Mouse (Mus musculus): ENCODE data around the gene Emc10.
A peak's percentile ranks its signal among the peaks of the same experiment; 100 is the strongest.

The Emc10 gene

DNA sequence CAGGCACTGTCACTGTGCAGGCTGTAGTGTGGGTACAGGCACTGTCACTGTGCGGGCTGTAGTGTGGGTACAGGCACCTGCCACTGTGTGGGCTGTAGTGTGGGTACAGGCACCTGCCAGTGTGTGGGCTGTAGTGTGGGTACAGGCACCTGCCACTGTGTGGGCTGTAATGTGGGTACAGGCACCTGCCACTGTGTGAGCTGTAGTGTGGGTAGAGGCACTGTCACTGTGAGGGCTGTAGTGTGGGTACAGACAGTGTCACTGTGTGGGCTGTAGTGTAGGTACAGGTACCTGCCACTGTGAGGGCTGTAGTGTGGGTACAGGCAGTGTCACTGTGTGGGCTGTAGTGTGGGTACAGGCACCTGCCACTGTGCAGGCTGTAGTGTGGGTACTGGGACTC, 12.2 kb downstream of the Emc10 start:
- DNase-seq: peak; percentile 2

DNA sequence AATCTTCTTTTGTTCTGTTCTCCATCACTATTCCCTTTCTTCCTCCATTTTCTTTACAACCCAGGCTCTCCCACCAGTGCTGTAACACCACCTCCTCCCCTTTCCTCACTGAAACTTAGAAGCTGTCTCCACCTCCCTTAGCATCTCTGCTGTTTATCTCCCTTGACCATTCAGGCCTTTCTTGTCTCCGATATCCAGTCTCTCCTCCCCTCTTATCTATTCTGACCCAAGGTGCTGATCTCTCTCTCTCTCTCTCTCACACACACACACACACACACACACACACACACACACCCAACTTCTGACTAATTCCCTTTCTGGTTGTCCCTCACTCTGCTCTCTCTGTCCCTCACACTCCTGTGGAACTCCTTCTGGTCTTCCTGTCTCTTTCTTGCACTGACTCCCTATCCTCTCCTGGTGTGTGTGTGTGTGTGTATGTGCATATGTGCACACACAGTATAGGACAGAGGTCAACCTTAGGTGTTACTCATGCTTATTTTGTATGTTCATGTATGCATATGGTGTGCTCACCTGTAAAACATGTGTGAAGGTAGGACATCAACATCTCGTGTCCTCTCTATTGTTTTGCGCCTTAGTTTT, 13.4 kb downstream of the Emc10 start:
- no peak for DNase-seq

DNA sequence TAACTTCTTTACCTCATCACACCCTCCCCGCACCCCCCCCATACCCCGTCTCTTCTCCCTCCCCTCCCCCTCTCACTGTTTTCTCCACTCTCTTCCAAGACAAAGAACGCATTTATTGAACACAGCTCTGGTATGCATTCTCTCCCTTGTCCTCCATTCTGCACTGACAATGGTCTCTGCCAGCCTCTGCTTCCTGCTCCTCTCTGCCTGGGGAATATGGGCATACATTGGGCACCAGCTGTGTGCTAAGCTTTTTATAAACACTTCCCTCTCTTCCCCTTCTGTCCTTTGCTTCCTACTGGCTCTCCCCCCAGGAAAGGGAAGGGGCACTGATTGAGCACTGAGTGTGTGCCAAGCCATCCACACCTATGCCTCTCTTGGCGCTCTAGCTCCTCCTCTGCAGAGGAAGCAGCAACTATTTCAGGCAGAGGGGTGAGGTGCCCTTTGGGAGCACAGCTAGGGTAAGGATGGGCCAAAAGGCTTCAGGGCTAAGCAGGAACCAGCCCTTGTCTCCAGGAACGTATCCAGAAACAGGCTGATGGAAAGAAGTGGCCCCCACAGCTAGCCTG, 21.2 kb downstream of the Emc10 start:
- DNase-seq: no peak

DNA sequence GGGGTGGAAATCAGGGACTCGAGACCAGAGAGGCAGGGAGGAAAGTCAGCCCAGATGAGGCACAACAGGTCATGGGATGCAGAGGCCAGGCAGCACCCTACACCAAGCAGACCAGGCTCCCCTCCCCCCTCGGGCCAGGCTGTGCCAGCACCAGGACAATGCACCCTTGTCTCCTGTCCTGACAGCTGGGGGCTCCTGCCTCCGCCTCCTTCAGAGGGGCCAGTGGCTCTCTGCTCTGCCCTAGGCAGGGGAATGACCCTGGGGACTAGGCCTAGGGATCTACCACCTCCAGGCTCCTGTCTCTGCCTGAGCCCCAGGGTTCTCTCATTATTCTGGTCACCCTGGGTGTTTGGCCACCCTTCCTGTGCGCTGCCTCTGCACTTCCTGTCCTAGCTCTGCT, 21.9 kb downstream of the Emc10 start:
- DNase-seq: no peak

DNA sequence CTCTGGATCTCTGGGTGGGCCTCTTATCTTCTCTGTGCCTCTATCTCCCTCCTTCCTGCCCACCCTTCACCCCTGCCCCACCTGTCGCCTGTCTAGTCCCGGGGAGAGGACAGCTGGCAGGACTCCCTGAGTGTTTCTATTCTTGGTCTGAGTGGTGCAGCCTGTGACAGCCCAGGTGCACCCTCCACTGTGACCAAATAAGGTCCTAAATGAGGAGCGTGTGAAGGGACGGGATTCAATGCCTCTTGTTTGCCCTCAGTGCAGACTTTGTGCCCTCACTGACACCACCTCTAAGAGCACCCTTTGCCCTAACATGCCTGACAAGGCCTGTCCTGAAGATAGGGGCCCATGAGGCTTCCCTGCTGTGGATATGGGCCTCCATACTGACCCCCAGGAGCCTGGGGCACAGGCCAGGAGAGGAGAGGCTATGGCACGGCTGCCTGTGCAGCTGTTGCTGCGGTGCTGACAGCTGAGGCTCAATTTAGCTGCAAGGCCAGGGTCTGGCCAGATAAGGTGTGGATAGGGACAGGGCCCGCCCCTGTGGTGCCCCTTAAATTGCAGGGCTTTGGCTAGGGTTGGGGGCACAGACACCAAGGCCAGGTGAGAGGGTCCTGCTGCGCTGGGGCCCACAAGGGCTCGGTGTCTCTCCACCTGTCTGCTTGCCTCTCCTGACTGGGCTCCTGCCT, 23.2 kb downstream of the Emc10 start:
- DNase-seq: no peak

DNA sequence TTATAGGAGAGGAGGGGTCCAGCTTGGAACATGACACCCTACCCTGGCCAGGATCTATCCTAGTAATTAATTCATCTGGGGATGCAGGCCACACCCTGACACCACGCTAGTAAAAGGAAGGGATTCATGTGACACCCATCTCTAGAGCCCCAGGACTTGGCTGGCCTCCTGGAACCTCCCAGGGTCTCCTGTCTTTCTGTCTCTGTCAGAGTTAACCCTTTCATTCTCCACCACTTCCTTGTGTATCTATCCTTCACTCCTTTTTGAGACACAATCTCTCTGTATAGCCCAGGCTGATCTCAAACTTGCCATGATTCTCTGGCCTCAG, 23.8 kb downstream of the Emc10 start:
- no peak for DNase-seq

DNA sequence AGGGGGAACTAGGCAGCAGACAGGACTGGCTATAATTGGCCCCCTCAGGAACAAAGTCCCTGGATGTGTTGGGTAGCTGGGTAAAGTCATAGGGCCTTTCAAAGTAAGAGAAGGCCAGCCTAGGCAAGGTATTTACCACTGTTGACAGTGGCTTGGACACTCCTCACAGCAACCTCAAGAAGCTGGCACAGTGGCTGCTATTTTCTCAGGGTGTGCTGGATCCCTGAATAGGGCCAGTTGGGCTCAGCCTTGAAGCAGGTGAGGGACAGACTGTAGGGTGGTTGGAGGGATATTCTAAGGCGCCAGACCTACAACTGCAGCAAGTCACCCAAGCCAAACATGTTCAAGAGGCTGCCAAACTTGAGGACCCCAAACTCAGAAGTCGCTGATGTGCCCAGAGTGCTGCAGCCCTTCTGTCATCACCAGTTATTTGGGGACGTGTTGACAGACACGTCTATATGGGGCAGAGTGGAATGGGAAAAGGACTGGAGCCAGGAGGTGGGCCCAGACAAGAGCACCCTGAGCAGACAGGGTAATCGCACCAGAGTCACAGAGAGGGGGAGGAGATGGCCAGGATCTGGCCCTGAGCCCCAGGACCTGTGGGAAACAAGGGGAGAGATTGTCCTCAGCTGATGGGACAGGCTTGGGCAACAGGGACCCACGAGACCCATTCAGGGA, 24.3 kb downstream of the Emc10 start:
- DNase-seq: no peak

DNA sequence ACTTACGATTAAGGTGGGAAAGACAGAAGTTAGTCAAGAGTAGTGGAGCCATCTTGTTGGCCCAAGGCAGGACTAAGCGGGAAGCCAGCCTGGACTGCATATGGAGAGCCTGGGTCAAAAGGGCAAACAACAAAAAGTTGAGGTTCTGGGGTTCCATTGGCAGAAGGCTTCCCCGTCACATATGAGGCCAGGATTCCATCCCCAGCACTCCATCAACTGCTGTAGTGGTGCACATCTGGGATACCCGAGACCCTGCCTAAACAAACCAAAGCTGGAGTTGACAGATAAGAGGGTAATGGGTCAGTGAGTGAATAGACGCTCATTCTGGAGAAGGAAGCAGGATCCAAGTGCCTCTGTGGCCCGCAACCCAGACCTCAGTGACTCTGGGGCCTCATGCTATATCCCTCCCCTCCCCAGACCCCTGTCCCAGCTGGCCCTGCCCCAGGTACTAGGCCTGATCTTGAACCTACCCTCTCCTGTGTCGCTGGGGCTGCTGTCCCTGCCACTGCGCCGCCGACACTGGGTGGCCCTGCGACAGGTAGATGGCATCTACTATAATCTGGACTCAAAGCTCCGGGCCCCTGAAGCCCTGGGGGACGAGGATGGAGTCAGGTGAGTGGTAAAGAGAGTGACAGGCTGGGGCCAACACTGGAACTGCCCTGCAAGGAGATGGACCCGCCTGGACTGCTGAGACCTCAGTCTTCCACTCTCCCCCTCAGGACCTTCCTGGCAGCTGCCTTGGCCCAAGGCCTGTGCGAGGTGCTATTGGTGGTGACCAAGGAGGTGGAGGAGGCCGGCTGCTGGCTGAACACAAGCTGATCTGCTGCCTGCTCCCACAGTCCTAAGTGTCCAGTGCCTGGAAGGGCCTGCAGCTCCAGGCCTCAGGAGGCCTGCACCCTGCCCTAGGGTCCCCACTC, 25.4 kb downstream of the Emc10 start:
- DNase-seq: no peak

DNA sequence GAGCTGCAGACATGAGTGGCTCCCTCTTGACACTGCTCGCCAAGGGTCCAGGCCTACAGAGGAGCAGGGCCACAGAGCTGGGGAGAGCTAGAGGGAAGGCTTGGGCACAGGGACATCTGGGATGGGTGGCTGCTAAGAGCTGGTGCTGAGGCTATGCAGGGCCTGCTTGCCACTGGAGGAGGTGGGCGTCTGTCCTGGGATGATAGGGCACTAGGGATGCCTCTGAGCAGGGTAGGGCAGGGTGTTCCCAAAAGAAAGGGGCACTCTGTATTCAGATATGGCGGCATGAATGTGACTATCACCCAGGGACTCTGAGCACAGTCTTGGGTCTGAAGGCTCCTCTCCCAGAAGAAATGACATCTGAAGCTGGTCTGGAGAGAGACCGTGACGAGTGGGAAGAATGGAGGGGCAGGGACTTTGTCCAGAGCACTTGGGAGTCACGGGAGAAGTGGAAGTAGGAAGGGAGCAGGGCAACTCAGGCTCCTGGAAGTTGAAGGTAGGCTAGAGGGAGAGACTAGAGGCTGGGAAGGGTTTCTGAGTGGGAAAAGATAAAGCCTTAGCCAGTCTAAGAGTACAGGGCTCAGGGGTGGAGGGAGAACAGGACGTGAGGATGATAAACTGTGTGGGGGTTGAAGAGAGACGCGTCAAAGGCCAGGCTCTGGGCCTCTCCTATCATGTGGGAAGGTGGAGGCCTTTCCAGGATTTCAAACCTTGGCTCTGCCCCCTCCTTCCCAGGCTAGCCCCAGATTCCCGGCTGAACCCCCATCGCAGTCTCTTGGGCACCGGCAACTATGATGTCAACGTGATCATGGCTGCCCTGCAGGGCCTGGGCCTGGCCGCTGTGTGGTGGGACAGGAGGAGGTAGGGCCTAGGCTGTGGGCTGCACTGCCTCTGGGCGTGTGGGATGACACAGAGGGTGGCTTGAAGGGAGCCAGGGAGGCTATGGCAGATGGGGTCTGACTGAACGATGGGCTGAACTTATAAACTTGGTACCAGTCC, 26.4 kb downstream of the Emc10 start:
- DNase-seq: no peak

DNA sequence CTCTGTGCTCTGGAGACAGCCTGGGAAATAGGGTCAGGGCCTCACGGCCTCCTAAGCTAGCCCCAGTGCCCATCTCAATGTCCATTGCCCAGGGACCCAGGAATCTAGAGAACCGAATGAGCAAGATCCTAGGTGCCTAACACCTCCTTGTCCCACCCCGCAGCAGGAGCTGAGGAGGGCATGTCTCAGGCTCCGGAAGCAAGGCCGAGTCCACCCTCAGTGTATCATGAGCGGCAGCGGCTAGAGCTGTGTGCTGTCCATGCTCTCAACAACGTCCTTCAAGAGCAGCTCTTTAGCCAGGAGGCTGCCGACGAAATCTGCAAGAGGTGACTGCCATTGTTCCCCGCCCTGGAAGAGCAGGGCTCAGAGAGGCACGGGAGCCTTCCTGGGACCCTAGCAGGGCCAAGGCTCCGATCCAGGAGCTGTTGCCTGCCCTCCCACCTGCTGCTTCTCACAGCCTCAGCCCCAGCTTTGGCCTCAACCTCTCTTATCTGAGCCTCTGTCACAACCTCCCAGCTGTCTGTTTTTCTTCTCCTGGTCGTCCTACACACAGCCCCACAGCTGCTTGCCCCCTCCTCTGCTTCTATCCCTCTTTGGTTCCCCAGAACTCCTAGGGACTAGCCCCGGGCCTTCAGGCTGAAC, 27.6 kb downstream of the Emc10 start:
- DNase-seq: no peak

DNA sequence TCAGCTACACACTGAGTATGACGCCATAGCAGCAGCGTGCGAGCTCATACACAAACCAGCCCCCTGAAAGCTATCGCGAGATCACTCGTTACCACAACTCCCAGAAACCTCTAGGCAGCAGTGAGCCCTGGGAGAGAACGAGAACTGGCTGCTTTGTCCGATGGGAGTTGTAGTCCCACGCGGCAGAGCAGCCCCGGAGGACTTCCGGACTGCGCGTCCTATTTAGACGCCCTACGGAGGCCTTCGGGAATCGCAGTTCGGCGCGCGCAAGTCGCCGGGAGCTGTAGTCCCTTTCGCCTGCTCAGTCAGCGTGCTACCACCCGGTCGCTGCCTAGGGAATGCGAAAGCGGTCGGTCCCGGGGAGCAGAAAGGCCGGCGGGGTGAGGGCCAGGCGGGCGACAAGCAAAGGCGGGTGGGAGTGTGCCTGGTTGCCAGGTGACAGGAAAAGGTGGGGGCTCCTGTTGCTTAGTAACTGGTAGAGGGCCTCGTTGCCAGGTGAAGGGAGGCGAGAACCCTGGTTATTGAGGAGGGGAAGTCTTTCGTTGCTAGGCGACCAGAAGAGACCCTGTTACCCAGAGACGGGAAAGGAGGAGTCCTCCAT, 28.4 kb downstream of the Emc10 start, which contains the start of gene Josd2:
TSS of gene Josd2 (plus strand) at position 170 of the 601 bp plus-strand sequence.
- DNase-seq: peak; percentile 95

DNA sequence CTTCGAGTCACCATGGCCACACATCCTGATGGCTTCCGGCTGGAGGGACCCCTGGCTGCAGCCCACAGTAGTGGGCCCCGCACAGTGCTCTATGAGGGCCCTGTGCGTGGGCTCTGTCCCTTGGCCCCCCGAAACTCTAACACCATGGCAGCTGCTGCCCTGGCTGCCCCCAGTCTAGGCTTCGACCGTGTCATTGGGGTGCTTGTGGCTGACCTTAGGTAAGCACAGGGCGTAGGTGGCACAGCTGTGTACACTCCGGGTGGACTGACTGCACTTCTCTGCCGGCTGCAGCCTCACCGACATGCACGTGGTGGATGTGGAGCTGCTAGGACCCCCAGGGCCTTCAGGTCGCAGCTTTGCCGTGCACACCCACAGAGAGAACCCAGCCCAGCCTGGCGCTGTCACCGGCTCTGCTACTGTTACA, 29.4 kb downstream of the Emc10 start:
- DNase-seq: no peak

DNA sequence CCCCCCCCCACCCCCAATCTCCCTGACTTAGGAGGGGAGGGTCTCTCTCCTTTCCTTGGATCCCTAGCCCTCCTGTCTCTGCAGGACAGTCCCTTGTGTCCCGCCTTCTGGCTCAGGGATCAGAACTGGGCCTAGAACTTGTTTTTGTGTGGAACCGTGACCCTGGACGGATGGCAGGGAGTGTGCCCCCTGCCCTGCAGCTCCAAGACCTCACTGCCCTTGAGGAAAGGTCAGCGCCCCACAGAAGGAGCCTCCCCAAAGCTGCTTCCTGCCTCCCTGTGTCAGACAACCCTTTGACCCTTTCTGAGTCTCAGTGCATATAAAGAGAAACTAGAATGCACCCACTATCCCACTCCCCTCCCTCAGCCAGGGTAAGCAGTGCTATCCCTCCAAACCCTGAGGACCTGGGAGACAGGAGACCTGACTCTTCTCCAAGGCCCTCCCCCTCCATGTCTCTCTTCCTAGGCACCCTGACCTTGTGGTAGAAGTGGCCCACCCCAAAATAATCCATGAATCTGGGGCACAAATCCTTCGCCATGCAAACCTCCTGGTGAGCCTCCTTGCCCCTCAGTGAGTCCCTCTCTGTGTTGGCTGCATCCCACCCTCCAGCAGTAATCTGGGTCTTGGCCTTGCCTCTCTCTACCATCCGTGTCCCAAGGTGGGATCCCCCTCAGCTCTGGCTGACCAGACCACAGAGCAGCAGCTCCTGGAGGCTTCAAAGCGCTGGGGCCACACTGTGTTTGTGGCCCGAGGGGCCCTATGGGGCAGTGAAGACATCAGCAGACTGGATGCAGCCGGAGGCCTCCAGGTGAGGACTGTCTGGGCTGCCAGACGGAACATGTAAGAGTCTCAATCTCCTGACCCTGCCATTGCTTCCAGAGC, 30.1 kb downstream of the Emc10 start:
- DNase-seq: no peak

DNA sequence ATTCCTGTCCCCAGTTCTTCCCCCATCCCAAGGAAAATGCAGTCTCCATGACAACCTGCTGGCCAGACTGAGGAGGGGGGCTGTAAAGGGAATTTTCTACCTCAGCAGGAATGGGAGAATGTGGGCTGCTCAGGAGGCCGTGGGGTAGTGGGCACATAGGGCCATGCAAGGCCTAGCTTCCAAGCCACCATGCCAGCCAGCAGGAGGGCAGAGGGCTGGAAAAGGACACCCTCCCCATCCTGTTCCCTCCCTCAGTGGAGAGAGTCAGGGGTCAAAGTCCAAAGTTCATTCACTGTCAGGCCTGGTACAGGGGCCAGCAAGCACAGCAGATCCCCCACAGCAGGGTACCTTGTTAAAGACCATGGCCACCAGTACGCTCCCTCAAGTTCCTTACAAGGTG, 31.2 kb downstream of the Emc10 start, which contains the start of gene Aspdh:
TSS of gene Aspdh (plus strand) at position 281 of the 400 bp plus-strand sequence.
- no peak for DNase-seq

DNA sequence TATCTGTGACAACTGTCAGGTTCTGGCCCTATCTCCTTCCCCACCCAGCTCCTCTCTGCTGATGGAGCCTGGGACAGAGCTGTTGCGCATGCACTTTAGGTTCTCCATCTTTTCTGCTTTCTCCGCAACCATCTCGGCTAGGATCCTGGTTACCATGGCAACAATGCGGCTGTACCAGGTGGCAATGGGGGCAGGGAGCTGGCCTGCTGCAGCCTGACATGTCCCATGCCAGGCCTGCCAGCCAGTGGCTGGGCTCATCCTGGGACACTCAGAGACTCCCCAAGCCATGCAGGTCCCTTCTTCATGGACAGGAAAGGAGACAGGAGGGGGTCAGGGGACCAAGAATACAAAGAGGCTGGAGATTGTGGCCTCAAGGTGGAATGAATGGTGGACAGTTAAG, 31.8 kb downstream of the Emc10 start:
- no peak for DNase-seq

DNA sequence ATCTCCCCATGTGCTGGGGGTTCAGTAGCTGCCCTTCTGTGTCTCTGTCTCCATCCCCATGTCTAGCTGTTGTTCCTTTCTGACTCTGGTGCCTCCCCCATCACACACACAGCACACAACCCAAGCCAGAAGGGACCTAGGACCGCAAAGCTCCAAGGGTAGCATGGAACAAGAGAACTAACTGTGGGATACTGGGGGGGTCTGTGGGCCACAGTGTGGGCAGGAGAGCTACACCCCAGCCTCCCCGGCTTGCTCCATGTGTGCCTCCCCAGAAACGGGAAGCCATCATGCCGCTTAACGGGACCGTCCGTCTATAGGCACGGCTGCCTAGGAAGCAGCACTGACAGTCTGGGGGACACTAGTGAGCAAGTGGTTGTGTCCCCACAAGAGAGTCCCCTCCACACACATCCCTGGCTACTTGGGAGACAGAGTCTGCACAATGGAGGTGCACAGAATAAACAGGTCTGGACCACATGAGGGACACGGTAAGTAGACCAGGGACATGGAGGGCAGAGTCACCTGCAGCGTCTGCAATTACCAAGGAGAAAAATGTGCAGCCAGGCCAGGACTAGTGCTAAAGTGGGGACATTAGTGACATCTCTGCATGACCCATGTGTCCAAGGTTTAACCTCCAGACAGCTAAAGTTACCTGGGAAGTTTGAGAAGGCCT, 32.6 kb downstream of the Emc10 start:
- no peak for DNase-seq

DNA sequence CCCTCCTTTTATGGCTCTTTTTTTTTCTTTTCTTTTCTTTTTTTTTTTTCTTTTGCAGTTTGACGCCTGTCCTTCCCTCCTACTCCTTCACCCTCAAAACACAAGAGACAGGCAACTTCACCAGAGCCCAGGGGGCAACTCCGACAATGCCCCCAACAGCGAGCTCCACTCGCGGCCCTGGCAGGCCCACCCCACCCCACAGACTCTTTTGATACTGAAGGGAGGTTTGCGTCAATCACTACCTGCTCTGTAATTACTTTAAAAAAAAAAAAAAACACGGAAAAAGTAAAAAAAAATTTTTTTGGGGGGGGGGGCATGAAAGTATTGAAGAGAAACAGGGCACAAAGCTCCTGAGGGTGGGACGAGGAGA, 33.3 kb downstream of the Emc10 start:
- no peak for DNase-seq

DNA sequence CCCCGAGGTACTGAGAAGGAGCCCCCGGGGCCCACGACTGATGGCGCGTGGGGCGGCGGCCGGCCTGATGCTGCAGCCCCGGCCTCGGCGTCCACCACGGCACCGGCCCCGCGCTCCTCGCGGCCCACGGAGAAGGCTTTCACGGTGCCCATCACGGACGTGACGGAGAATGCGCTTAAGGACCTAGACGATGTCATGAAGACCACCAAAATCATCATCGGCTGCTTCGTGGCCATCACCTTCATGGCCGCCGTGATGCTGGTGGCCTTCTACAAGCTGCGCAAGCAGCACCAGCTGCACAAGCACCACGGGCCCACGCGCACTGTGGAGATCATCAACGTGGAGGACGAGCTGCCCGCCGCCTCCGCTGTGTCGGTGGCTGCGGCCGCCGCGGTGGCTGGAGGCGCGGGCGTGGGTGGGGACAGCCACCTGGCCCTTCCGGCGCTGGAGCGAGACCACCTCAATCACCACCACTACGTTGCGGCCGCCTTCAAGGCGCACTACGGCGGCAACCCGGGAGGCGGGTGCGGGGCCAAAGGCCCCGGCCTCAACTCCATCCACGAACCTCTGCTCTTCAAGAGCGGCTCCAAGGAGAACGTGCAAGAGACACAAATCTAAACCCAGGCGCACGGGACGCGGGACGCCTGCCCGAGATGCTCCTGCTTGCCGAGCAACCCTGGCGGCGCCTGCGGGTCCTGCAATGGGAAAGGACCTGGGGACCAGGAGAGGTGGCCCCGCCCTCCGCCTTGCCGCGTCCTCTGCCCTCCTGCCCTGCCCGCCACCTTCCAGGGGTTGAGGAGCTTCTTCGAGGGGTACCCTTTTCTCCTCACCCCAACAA, 33.9 kb downstream of the Emc10 start:
- DNase-seq: peak; percentile 64
